Mouse (Mus musculus) ES-E14 (cell line): ENCODE measurements around the gene Cacng8. TPM values are rescaled to one million over a fixed set of nuclear protein-coding genes. Genes with fewer than 3 reads are reported as not detected.

Experiments
- DNase-seq: peaks from one replicate; pipeline ENCODE4 v3.0.0-alpha.2; 2013; ENCODE audit warnings: low read depth, low spot score
- H3K27ac ChIP-seq: 2 replicates; pipeline ENCODE4 v1.5.1; 2012; ENCODE audit warnings: low read depth, mild to moderate bottlenecking, low read length, moderate library complexity, mixed read lengths; ENCODE audit not compliant: poor library complexity, insufficient read depth, severe bottlenecking
- H3K36me3 ChIP-seq: 2 replicates; pipeline ENCODE4 v1.6.1; 2012; ENCODE audit warnings: mild to moderate bottlenecking, low read length, moderate library complexity, mixed read lengths; ENCODE audit not compliant: control insufficient read depth, poor library complexity, insufficient read depth, severe bottlenecking
- H3K4me1 ChIP-seq, 2 experiments: fragments of 150-350 bp in 1 of 2; sonication (generic) in 1 of 2; 2 replicates each; pipeline ENCODE4 v1.6.1; 2012; ENCODE audit warnings: low read length in 2 of 2, mild to moderate bottlenecking in 1 of 2, mixed read lengths in 1 of 2; ENCODE audit not compliant: control insufficient read depth in 2 of 2, insufficient read depth in 2 of 2, poor library complexity in 1 of 2
- H3K4me3 ChIP-seq, 2 experiments: fragments of 150-350 bp in 1 of 2; sonication (generic) in 1 of 2; 2 replicates each; pipeline ENCODE4 v1.5.1; 2012; ENCODE audit warnings: low read length in 2 of 2, low read depth in 1 of 2, mild to moderate bottlenecking in 1 of 2, mixed read lengths in 1 of 2; ENCODE audit not compliant: insufficient read depth in 1 of 2, poor library complexity in 1 of 2, severe bottlenecking in 1 of 2
- H3K9ac ChIP-seq: 2 replicates; pipeline ENCODE4 v1.6.1; 2012; ENCODE audit warnings: low read depth, mild to moderate bottlenecking, low read length, mixed read lengths; ENCODE audit not compliant: poor library complexity, insufficient read depth, severe bottlenecking
- H3K9me3 ChIP-seq: fragments of 150-350 bp; sonication (generic); 2 replicates; pipeline ENCODE4 v1.6.1; 2012; ENCODE audit warnings: low read depth, mild to moderate bottlenecking, low read length; ENCODE audit not compliant: control insufficient read depth, insufficient read depth
- CHD2 ChIP-seq: IDR thresholded peaks from 2 replicates; pipeline ENCODE4 v1.6.1; 2014; ENCODE audit warnings: mild to moderate bottlenecking, low read depth, low read length, inconsistent platforms
- HCFC1 ChIP-seq: IDR thresholded peaks from 2 replicates; pipeline ENCODE4 v1.6.1; 2012; ENCODE audit warnings: low read length, inconsistent platforms, borderline replicate concordance; ENCODE audit not compliant: insufficient read depth
- MAFK ChIP-seq: IDR thresholded peaks from 2 replicates; pipeline ENCODE4 v1.6.1; 2014; ENCODE audit warnings: mild to moderate bottlenecking, low read depth, low read length, inconsistent platforms; ENCODE audit not compliant: insufficient read depth
- ZC3H11A ChIP-seq: IDR thresholded peaks from 2 replicates; pipeline ENCODE4 v1.6.1; 2012; ENCODE audit warnings: low read depth, mild to moderate bottlenecking, inconsistent platforms, low read length, borderline replicate concordance
- ZNF384 ChIP-seq: IDR thresholded peaks from 2 replicates; pipeline ENCODE4 v1.6.1; 2012; ENCODE audit warnings: low read depth, low read length, inconsistent platforms
- in situ Hi-C, 2 experiments: fragments of 600-800 bp; cut with MboI; formaldehyde crosslinking; loops; one replicate each; pipeline ENCODE4 v1.15.1; 2025; ENCODE audit warnings: low sequenced_read_pairs in 2 of 2, inconsistent platforms in 1 of 2; ENCODE audit not compliant: unreplicated experiment in 2 of 2
- total RNA-seq: library from RNA; depleted of rRNA; stranded (reverse); fragments of 300-350 nt; gene quantifications from 2 replicates; pipeline ENCODE4 v1.2.3, GENCODE M21; 2012

Cacng8 gene
- total RNA-seq, 1 experiment: 7.8 TPM

- in situ Hi-C loops: no loop called here
- no peak overlapping the region for H3K9ac ChIP-seq
Observed at GRCm38 (mm10) chr7:3382123-3382522, 8.4 kb upstream of the Cacng8 start.

GRCm38 (mm10) chr7:3384807-3385319 is 5.6 kb upstream of the Cacng8 start:
- in situ Hi-C loops: no loop called here
- Histone ChIP-seq H3K9ac (no peak overlapping the region), H3K4me1 (peaks cover 2 to 5% of the 10 kb centered on the region in 2 experiments; a peak in 3 of 4 replicates), H3K36me3 (no peaks in the 10 kb centered on the region), H3K9me3 (no peaks in the 10 kb centered on the region), H3K4me3 (no peak overlapping the region), H3K27ac (no peak overlapping the region)
- no peak for DNase-seq
- TF ChIP-seq CHD2 (no peak), MAFK (no peak), ZC3H11A (no peak), ZNF384 (no peak), HCFC1 (no peak)

More at GRCm38 (mm10) chr7:3382123-3382522, 8.4 kb upstream of the Cacng8 start:
- H3K4me3 ChIP-seq: no peak overlapping the region
- no peak for DNase-seq
- no peak overlapping the region for H3K27ac ChIP-seq
- TF ChIP-seq CHD2 (no peak), ZNF384 (no peak)
- H3K9me3 ChIP-seq: no peaks in the 10 kb centered on the region
- no peaks in the 10 kb centered on the region for H3K36me3 ChIP-seq
- H3K4me1 ChIP-seq: no peaks in the 10 kb centered on the region

- TF ChIP-seq ZNF384 (no peak), HCFC1 (no peak), MAFK (no peak), CHD2 (no peak), ZC3H11A (no peak)
- in situ Hi-C loops: no loop called here
- Histone ChIP-seq H3K4me1 (peaks cover 4 to 5% of the 10 kb centered on the region in 2 experiments; a peak in 3 of 4 replicates), H3K9me3 (no peaks in the 10 kb centered on the region), H3K9ac (no peak overlapping the region), H3K4me3 (no peak overlapping the region), H3K36me3 (no peaks in the 10 kb centered on the region), H3K27ac (no peak overlapping the region)
- no peak for DNase-seq
Observed at GRCm38 (mm10) chr7:3386036-3386730, 4.3 kb upstream of the Cacng8 start.

DNA sequence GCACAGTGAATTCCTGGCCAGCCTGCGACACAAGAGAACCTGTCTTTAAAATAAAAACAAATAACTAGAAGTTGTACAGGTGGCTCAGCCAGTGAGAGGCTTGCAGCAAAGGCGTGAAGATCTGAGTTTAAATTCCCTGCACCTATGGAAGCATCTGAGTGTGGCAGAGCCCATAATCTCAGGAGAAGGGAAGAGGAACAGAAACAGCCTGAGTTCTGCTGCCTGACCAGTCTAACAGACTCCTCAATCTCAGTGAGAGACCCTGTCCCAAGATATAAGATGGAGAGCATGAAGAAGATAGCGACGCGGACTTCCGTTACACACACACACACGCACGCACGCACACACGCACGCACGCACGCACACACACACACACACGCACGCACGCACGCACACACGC is 2.7 kb upstream of the Cacng8 start:
- no peak overlapping the region for H3K9ac ChIP-seq
- no peak overlapping the region for H3K27ac ChIP-seq
- H3K4me1 ChIP-seq: peaks cover 5 to 10% of the 10 kb centered on the region in 2 experiments; a peak in 3 of 4 replicates
- TF ChIP-seq MAFK (no peak), ZC3H11A (no peak), HCFC1 (no peak), CHD2 (no peak), ZNF384 (no peak)
- H3K36me3 ChIP-seq: no peaks in the 10 kb centered on the region
- H3K4me3 ChIP-seq: no peak overlapping the region
- H3K9me3 ChIP-seq: no peaks in the 10 kb centered on the region
- in situ Hi-C loops: no loop called here
- DNase-seq: no peak

GRCm38 (mm10) chr7:3388885-3389284 is 1.6 kb upstream of the Cacng8 start:
- Histone ChIP-seq H3K36me3 (no peaks in the 10 kb centered on the region), H3K9ac (no peak overlapping the region), H3K9me3 (no peaks in the 10 kb centered on the region), H3K4me3 (no peak overlapping the region), H3K4me1 (peaks cover 5 to 10% of the 10 kb centered on the region in 2 experiments; a peak in 3 of 4 replicates), H3K27ac (no peak overlapping the region)
- no peak for DNase-seq
- in situ Hi-C loops: no loop called here
- TF ChIP-seq MAFK: no peak
- TF ChIP-seq HCFC1: no peak
- no peak for TF ChIP-seq ZNF384
- no peak for TF ChIP-seq ZC3H11A
- no peak for TF ChIP-seq CHD2
